Mouse (Mus musculus) bone marrow macrophage, adult 2 months (primary cell): ENCODE results near the gene Gucy2d.

ENCODE experiments used
- CTCF ChIP-seq: IDR thresholded peaks from 2 replicates; pipeline ENCODE4 v1.5.1; 2012; ENCODE audit warnings: low read depth, mild to moderate bottlenecking, low read length, moderate library complexity
- POLR2A ChIP-seq: IDR thresholded peaks from 2 replicates; pipeline ENCODE4 v1.6.1; 2012; ENCODE audit warnings: mild to moderate bottlenecking, low read depth, low read length, borderline replicate concordance

DNA sequence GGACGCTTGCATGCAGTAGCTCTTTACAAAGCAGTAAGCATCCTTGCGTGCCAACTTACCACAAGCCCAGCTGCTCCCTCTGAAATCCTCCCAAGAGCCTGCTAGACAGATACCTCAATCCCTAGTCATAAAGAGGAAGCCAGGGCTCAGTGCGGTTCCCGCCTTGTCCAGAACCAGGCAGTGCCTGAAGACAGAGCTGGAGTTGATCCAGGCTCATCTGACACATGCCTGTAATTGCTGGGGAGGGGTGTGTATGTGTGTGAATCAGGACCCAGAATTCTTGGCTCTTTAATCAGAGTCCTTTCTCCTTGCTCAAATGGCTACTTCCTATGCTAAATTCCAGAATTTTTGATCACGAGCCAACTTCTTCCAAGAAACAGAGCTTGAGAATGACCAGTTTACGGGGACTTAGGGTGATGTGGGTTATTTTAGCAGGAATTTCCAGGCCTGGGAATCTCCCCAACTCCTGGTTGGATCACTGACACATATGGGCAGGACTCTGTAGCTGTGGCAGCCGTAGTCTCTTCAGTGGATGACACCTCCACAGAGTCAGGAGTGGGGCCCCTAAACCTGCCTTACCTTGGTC, 48.8 kb upstream of the Gucy2d start:
- TF ChIP-seq POLR2A (no peak), CTCF (no peak)
